Mouse (Mus musculus) intestine, embryonic 16.5 days (tissue): ENCODE data around the gene Hoxa3. TPM values are rescaled to one million over a fixed set of nuclear protein-coding genes. Genes with fewer than 3 reads are reported as not detected.

ENCODE experiments used
- ATAC-seq: fragments of 200-750 bp; cut with Nextera tagmentation; 2 replicates; pipeline ENCODE4 v1.8.0; 2017; ENCODE audit warnings: moderate TSS enrichment, moderate library complexity
- H3K27ac ChIP-seq: fragments of 300-500 bp; sonication (generic); 2 replicates; pipeline ENCODE4 v1.5.1; 2014; ENCODE audit warnings: mild to moderate bottlenecking, low read length
- H3K27me3 ChIP-seq: fragments of 300-500 bp; sonication (generic); replicated peaks from 2 replicates; pipeline ENCODE4 v1.6.1; 2014; ENCODE audit warnings: low read length, control low read depth, mixed read lengths; ENCODE audit not compliant: control insufficient read depth, insufficient read depth
- H3K36me3 ChIP-seq: fragments of 300-500 bp; sonication (generic); 2 replicates; pipeline ENCODE4 v1.6.1; 2014; ENCODE audit warnings: low read length, control low read depth; ENCODE audit not compliant: control insufficient read depth, insufficient read depth
- H3K4me1 ChIP-seq: fragments of 300-500 bp; sonication (generic); 2 replicates; pipeline ENCODE4 v1.6.1; 2014; ENCODE audit warnings: low read length, control low read depth, mixed read lengths; ENCODE audit not compliant: control insufficient read depth, insufficient read depth
- H3K4me2 ChIP-seq: fragments of 300-500 bp; sonication (generic); 2 replicates; pipeline ENCODE4 v1.6.1; 2014; ENCODE audit warnings: low read depth, low read length, control low read depth
- H3K4me3 ChIP-seq: fragments of 300-500 bp; sonication (generic); 2 replicates; pipeline ENCODE4 v1.5.1; 2014; ENCODE audit warnings: mild to moderate bottlenecking, low read length
- H3K9ac ChIP-seq: fragments of 300-500 bp; sonication (generic); 2 replicates; pipeline ENCODE4 v1.6.1; 2014; ENCODE audit warnings: low read depth, low read length
- H3K9me3 ChIP-seq: fragments of 300-500 bp; sonication (generic); 2 replicates; pipeline ENCODE4 v1.6.1; 2016; ENCODE audit warnings: low read length, control low read depth; ENCODE audit not compliant: control insufficient read depth
- WGBS: fragments of 180-500 bp; shearing (Covaris S2); extraction: QIAGEN DNeasy Blood & Tissue Kit; methylation state at CpG from one replicate; pipeline ENCODE4 v1.1.7; 2014; 5-methylcytosine and 5-hydroxymethylcytosine counted together
- polyA plus RNA-seq: library from polyadenylated mRNA; unstranded; fragments of >200 nt; fragmentation: Nextera tagmentation; extraction: Ambion mirVana; gene quantifications from 2 replicates; pipeline ENCODE4 v1.2.1, GENCODE M21; 2015

The Hoxa3 gene
- polyA plus RNA-seq, 1 experiment from 2014 or later: 5.9 TPM

GRCm38 (mm10) chr6:52253511-52254500 is 40.7 kb upstream of the Hoxa3 start:
- 0 out of 2 replicates have a peak overlapping the region, but pooled peaks have one; percentile 2 for H3K4me3 ChIP-seq
- H3K4me2 ChIP-seq: peak overlapping the region; percentile 14; the same call in 1 of the 2 replicates
- H3K4me1 ChIP-seq: no peaks in the 10 kb centered on the region
- H3K27ac ChIP-seq: no peak overlapping the region
- WGBS: 3% methylated on average over 59 of the region's 59 CpGs
- no peaks in the 10 kb centered on the region for H3K9me3 ChIP-seq
- no peak for ATAC-seq
- H3K27me3 ChIP-seq: peaks cover 58% of the 10 kb centered on the region
- H3K9ac ChIP-seq: no peak overlapping the region
- no peaks in the 10 kb centered on the region for H3K36me3 ChIP-seq

- Histone ChIP-seq H3K36me3 (no peaks in the 10 kb centered on the region), H3K4me1 (no peaks in the 10 kb centered on the region), H3K4me2 (no peak overlapping the region), H3K9me3 (no peaks in the 10 kb centered on the region), H3K27ac (no peak overlapping the region), H3K9ac (no peak overlapping the region), H3K27me3 (peaks cover 63% of the 10 kb centered on the region), H3K4me3 (no peak overlapping the region)
- WGBS: 2% methylated on average over 35 of the region's 35 CpGs
- ATAC-seq: no peak
Measured at GRCm38 (mm10) chr6:52252775-52253376, 39.7 kb upstream of the Hoxa3 start.

GRCm38 (mm10) chr6:52252016-52252774 is 39.1 kb upstream of the Hoxa3 start:
- H3K4me1 ChIP-seq: no peaks in the 10 kb centered on the region
- no peaks in the 10 kb centered on the region for H3K36me3 ChIP-seq
- no peaks in the 10 kb centered on the region for H3K9me3 ChIP-seq
- no peak overlapping the region for H3K4me2 ChIP-seq
- no peak for ATAC-seq
- H3K4me3 ChIP-seq: no peak overlapping the region
- no peak overlapping the region for H3K9ac ChIP-seq
- H3K27ac ChIP-seq: no peak overlapping the region
- WGBS: 4% methylated on average over 24 of the region's 24 CpGs
- peaks cover 66% of the 10 kb centered on the region for H3K27me3 ChIP-seq

GRCm38 (mm10) chr6:52251177-52251879 is 38.2 kb upstream of the Hoxa3 start:
- 14% methylated on average over 7 of the region's 7 CpGs for WGBS

GRCm38 (mm10) chr6:52249826-52250225 is 36.7 kb upstream of the Hoxa3 start:
- Histone ChIP-seq H3K9ac (no peak overlapping the region), H3K4me3 (no peak overlapping the region)

More at GRCm38 (mm10) chr6:52251177-52251879, 38.2 kb upstream of the Hoxa3 start:
- peaks cover 69% of the 10 kb centered on the region for H3K27me3 ChIP-seq
- no peak overlapping the region for H3K4me3 ChIP-seq
- H3K4me2 ChIP-seq: no peak overlapping the region
- H3K27ac ChIP-seq: no peak overlapping the region
- no peaks in the 10 kb centered on the region for H3K36me3 ChIP-seq
- 0 out of 2 replicates have a peak, but pooled peaks have one; percentile 7 for ATAC-seq
- H3K9me3 ChIP-seq: no peaks in the 10 kb centered on the region
- H3K4me1 ChIP-seq: no peaks in the 10 kb centered on the region
- no peak overlapping the region for H3K9ac ChIP-seq

GRCm38 (mm10) chr6:52249415-52249738 is 36.2 kb upstream of the Hoxa3 start:
- no peak overlapping the region for H3K27ac ChIP-seq
- no peaks in the 10 kb centered on the region for H3K36me3 ChIP-seq
- no peak overlapping the region; the same call in 1 of the 2 replicates for H3K9ac ChIP-seq
- no peaks in the 10 kb centered on the region for H3K9me3 ChIP-seq
- ATAC-seq: no peak
- H3K4me2 ChIP-seq: no peak overlapping the region
- 2% methylated on average over 16 of the region's 16 CpGs for WGBS
- H3K27me3 ChIP-seq: peaks cover 76% of the 10 kb centered on the region
- H3K4me1 ChIP-seq: no peaks in the 10 kb centered on the region
- no peak overlapping the region for H3K4me3 ChIP-seq

More at GRCm38 (mm10) chr6:52249826-52250225, 36.7 kb upstream of the Hoxa3 start:
- H3K27ac ChIP-seq: no peak overlapping the region
- peaks cover 77% of the 10 kb centered on the region for H3K27me3 ChIP-seq
- ATAC-seq: no peak
- no peaks in the 10 kb centered on the region for H3K36me3 ChIP-seq
- 6% methylated on average over 4 of the region's 4 CpGs for WGBS
- H3K9me3 ChIP-seq: no peaks in the 10 kb centered on the region
- H3K4me1 ChIP-seq: no peaks in the 10 kb centered on the region
- no peak overlapping the region for H3K4me2 ChIP-seq

- Histone ChIP-seq H3K27me3 (peaks cover 75% of the 10 kb centered on the region), H3K9ac (no peak overlapping the region; the same call in 1 of the 2 replicates), H3K4me2 (no peak overlapping the region), H3K4me1 (no peaks in the 10 kb centered on the region), H3K36me3 (no peaks in the 10 kb centered on the region), H3K27ac (no peak overlapping the region), H3K4me3 (peak overlapping the region; percentile 4; the same call in 1 of the 2 replicates), H3K9me3 (no peaks in the 10 kb centered on the region)
- ATAC-seq: no peak
- 2% methylated on average over 27 of the region's 27 CpGs for WGBS
Measured at GRCm38 (mm10) chr6:52248638-52249414, 35.7 kb upstream of the Hoxa3 start.
